Mouse (Mus musculus) layer of hippocampus, adult 2 months (tissue): ENCODE data around the gene Gm5849. TPM values are rescaled to one million over a fixed set of nuclear protein-coding genes. Genes with fewer than 3 reads are reported as not detected.
"Not testable (repeated sequence)": the region's sequence is repeated elsewhere in the genome, so short reads cannot be mapped to it uniquely, and the experiment has no call there.

ENCODE experiments used
- DNase-seq, 2 experiments: peaks; one replicate each; pipeline ENCODE4 v3.0.0; 2022; ENCODE audit warnings: low spot score in 2 of 2
- H3K27ac ChIP-seq: fragments of 200-600 bp; 2 replicates; pipeline ENCODE4 v1.8.1; 2022
- H3K4me3 ChIP-seq: fragments of 200-600 bp; 2 replicates; pipeline ENCODE4 v1.8.1; 2022; ENCODE audit warnings: mild to moderate bottlenecking
- CTCF ChIP-seq: fragments of 200-600 bp; conservative IDR thresholded peaks from 2 replicates; pipeline ENCODE4 v1.8.1; 2022; ENCODE audit warnings: antibody characterized with exemption, mild to moderate bottlenecking, moderate library complexity
- long read RNA-seq, 2 experiments: library from polyadenylated mRNA; stranded (forward); transcript quantifications; one replicate each; pipeline ENCODE4 v2.0.0; 2021; ENCODE audit warnings: borderline mapping rate in 2 of 2
- total RNA-seq, 2 experiments: library from RNA; stranded (reverse); gene quantifications; 2 replicates each; pipeline ENCODE4 v1.2.3; 2021

Gm5849 gene
- total RNA-seq = not detected
- long read RNA-seq, experiment 1 = 0 reads
- long read RNA-seq, experiment 2 = 0 reads

DNA sequence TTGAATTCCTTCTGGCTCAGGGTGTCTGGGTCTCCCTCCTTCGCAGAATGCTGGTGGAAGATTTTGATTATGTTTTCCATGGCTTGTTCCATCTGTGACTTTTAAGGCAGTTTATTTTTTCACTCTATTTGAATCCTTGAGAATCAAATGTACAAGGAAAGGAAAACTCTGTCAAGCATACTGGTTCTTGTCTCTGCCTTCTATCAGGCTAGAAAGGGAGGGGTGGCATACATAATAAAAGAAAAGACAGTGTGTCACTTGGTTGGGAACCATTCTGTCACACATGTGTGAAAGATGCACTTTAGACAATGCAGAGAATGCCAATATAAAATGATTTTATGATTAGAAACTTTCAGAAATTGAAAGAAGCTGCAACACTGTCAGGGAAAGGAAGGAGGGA, at the start of gene Gm5849:
Gene Gm5849, minus strand, starts transcription at position 101 of the 400 bp plus-strand sequence.
- H3K27ac ChIP-seq, H3K4me3 ChIP-seq, DNase-seq: not testable (repeated sequence)

DNA sequence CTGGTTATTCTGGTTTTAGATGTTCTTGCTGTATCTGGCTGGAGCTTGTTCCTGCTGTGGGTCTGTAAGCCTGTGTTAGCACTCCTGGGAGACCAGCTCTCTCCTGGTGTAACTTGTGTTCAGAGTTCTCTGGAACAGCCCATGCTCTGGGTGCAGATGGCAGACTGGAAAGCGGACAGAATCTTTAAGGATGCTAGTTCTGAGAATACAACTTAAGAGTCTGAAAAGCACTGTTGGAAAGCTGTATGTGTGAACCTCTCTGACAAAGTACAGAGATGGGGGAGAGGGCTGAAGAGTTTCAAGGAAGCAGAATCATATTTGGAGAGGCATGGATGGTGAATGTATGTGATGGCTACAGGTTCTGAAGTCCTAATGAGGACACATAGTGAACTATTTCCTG, 28.0 kb downstream of the Gm5849 start:
- no peak overlapping the region for H3K4me3 ChIP-seq
- H3K27ac ChIP-seq = no peak overlapping the region
- TF ChIP-seq CTCF = no peak
- peak in 1 of 2 experiments; percentile 2 for DNase-seq

DNA sequence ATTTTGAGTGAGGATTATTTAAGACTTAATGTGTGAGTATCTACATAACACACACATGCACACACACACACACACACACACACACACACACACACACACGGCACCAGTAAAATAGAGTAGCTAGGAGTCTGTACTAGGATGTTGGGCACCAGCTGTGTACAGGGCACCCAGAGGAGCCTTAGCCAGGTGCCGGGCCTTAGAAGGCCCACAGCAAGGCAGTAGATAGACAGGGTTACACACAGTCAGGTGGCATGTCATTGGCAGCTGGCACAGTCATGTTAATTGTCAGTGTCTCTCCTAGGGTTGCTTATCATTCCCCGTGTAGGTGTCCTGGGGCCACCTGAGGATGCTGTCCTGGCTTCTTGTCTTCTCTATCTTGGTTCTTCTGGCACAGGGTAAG, 51.1 kb downstream of the Gm5849 start, which contains the start of gene Pglyrp4:
Gene Pglyrp4, plus strand, starts transcription at position 301 of the 400 bp plus-strand sequence.
- Histone ChIP-seq H3K4me3 (no peak within 1 kb of the TSS), H3K27ac (no peak within 1 kb of the TSS)
- DNase-seq = no peak
- no peak for TF ChIP-seq CTCF

Other genes with a start within 250 kb of the Gm5849 start
- gene S100a16, start 240.6 kb downstream of the Gm5849 start, total RNA-seq = 10 to 100 TPM; 79.0 to 82.8 TPM
- under 1 TPM; 0.64 to 0.79 TPM for gene S100a3, start 217.3 kb downstream of the Gm5849 start, total RNA-seq
- gene S100a2, start 187.6 kb downstream of the Gm5849 start, total RNA-seq = not detected
- gene Gm42674, start 176.0 kb downstream of the Gm5849 start, total RNA-seq = not detected
- 1 to 10 TPM; 3.4 to 5.7 TPM for gene S100a4, start 174.1 kb downstream of the Gm5849 start, total RNA-seq
- not detected for gene S100a5, start 169.4 kb downstream of the Gm5849 start, total RNA-seq
- gene S100a6, start 165.0 kb downstream of the Gm5849 start, total RNA-seq = 10 to 100 TPM; 18.4 to 21.8 TPM
- gene S100a7a, start 123.9 kb downstream of the Gm5849 start, total RNA-seq = under 1 TPM; 0.37 to 0.67 TPM
- gene S100a8, start 108.9 kb downstream of the Gm5849 start, total RNA-seq = not detected
- gene S100a9, start 82.2 kb downstream of the Gm5849 start, total RNA-seq = not detected
- not detected for gene Pglyrp4, start 51.0 kb downstream of the Gm5849 start, total RNA-seq